Mouse (Mus musculus) MEL (cell line): ENCODE results near the gene Card14. TPM values are rescaled to one million over a fixed set of nuclear protein-coding genes. Genes with fewer than 3 reads are reported as not detected.
"Not testable (repeated sequence)": the region's sequence is repeated elsewhere in the genome, so short reads cannot be mapped to it uniquely, and the experiment has no call there.

Source experiments
- DNase-seq: peaks from one replicate; pipeline ENCODE4 v3.0.0; 2011; ENCODE audit warnings: low read depth, low spot score
- H3K27ac ChIP-seq: 2 replicates; pipeline ENCODE4 v1.5.1; 2012; ENCODE audit warnings: low read depth, mild to moderate bottlenecking, control low read depth, low read length, moderate library complexity; ENCODE audit not compliant: control insufficient read depth
- H3K27me3 ChIP-seq, 2 experiments: fragments of 150-350 bp in 1 of 2; sonication (generic) in 1 of 2; 2 replicates each; pipeline ENCODE4 v1.6.1; 2012; ENCODE audit warnings: low read length in 2 of 2, mild to moderate bottlenecking in 2 of 2, improper control_type of control experiment in 1 of 2, moderate library complexity in 1 of 2; ENCODE audit not compliant: insufficient read depth in 2 of 2, control insufficient read depth in 1 of 2
- H3K36me3 ChIP-seq, 2 experiments: 2 replicates each; pipeline ENCODE4 v1.6.1; 2012 to 2014; ENCODE audit warnings: low read length in 2 of 2, improper control_type of control experiment in 1 of 2, inconsistent platforms in 1 of 2, mild to moderate bottlenecking in 1 of 2; ENCODE audit not compliant: insufficient read depth in 2 of 2, control insufficient read depth in 1 of 2
- H3K4me1 ChIP-seq, 2 experiments: fragments of 150-350 bp in 1 of 2; sonication (generic) in 1 of 2; 2 replicates each; pipeline ENCODE4 v1.6.1; 2012; ENCODE audit warnings: low read length in 2 of 2, improper control_type of control experiment in 1 of 2, mild to moderate bottlenecking in 1 of 2; ENCODE audit not compliant: insufficient read depth in 2 of 2, control insufficient read depth in 1 of 2
- H3K4me3 ChIP-seq, 2 experiments: fragments of 150-350 bp in 1 of 2; sonication (generic) in 1 of 2; 2 replicates each; pipeline ENCODE4 v1.5.1; 2012; ENCODE audit warnings: low read depth in 2 of 2, low read length in 2 of 2, mild to moderate bottlenecking in 2 of 2, moderate library complexity in 2 of 2, control low read depth in 1 of 2, improper control_type of control experiment in 1 of 2; ENCODE audit not compliant: control insufficient read depth in 1 of 2, insufficient read depth in 1 of 2
- H3K79me2 ChIP-seq: 2 replicates; pipeline ENCODE4 v1.6.1; 2012; ENCODE audit warnings: mild to moderate bottlenecking, low read length, moderate library complexity; ENCODE audit not compliant: control insufficient read depth, poor library complexity, insufficient read depth
- H3K9ac ChIP-seq: 2 replicates; pipeline ENCODE4 v1.6.1; 2012; ENCODE audit warnings: low read depth, mild to moderate bottlenecking, control low read depth, low read length, moderate library complexity; ENCODE audit not compliant: control insufficient read depth, poor library complexity, severe bottlenecking
- H3K9me3 ChIP-seq: fragments of 150-350 bp; sonication (generic); replicated peaks from 2 replicates; pipeline ENCODE4 v1.6.1; 2012; ENCODE audit warnings: mild to moderate bottlenecking, low read length, improper control_type of control experiment, moderate library complexity; ENCODE audit not compliant: insufficient read depth
- CHD2 ChIP-seq: IDR thresholded peaks from 2 replicates; pipeline ENCODE4 v1.6.1; 2011; ENCODE audit warnings: low read length, improper control_type of control experiment
- E2F4 ChIP-seq: IDR thresholded peaks from 2 replicates; pipeline ENCODE4 v1.6.1; 2011; ENCODE audit warnings: low read depth, low read length, improper control_type of control experiment, borderline replicate concordance
- ELF1 ChIP-seq: IDR thresholded peaks from 2 replicates; pipeline ENCODE4 v1.6.1; 2014; ENCODE audit warnings: low read depth, mild to moderate bottlenecking, inconsistent platforms, low read length, improper control_type of control experiment, moderate library complexity
- MEF2A ChIP-seq: IDR thresholded peaks from 2 replicates; pipeline ENCODE4 v1.6.1; 2014; ENCODE audit warnings: low read depth, mild to moderate bottlenecking, inconsistent platforms, low read length, improper control_type of control experiment; ENCODE audit not compliant: poor library complexity, insufficient replicate concordance, severe bottlenecking; ENCODE audit errors: extremely low read depth
- POLR2A ChIP-seq, 2 experiments: IDR thresholded peaks; 2 replicates each; pipeline ENCODE4 v1.6.1; 2011 to 2012; ENCODE audit warnings: low read length in 2 of 2, mild to moderate bottlenecking in 2 of 2, control low read depth in 1 of 2, improper control_type of control experiment in 1 of 2, low read depth in 1 of 2, moderate library complexity in 1 of 2; ENCODE audit not compliant: control insufficient read depth in 1 of 2, insufficient read depth in 1 of 2, poor library complexity in 1 of 2
- TBP ChIP-seq: IDR thresholded peaks from 2 replicates; pipeline ENCODE4 v1.8.0; 2011; ENCODE audit warnings: low read depth, low read length, improper control_type of control experiment
- TCF12 ChIP-seq: IDR thresholded peaks from 2 replicates; pipeline ENCODE4 v1.6.1; 2014; ENCODE audit warnings: low read depth, mild to moderate bottlenecking, inconsistent platforms, low read length, improper control_type of control experiment, moderate library complexity
- USF1 ChIP-seq: IDR thresholded peaks from 2 replicates; pipeline ENCODE4 v1.6.1; 2014; ENCODE audit warnings: low read depth, mild to moderate bottlenecking, inconsistent platforms, low read length, improper control_type of control experiment, moderate library complexity
- polyA plus RNA-seq, 2 experiments: library from polyadenylated mRNA; stranded (reverse) in 1 of 2; unstranded in 1 of 2; fragments of >175 nt in 1 of 2; fragments of >200 nt in 1 of 2; gene quantifications; 2 replicates each; pipeline versions ENCODE4 v1.2.1 to v1.2.4; 2012; ENCODE audit warnings: low replicate concordance in 2 of 2, low read depth in 1 of 2; ENCODE audit not compliant: insufficient read length in 2 of 2, insufficient read depth in 1 of 2, missing spikeins in 1 of 2
- total RNA-seq: library from RNA; depleted of rRNA; stranded (reverse); fragments of 300-350 nt; gene quantifications from 2 replicates; pipeline ENCODE4 v1.2.3, GENCODE M21; 2012

Gene Card14
- total and polyA plus RNA-seq, 3 experiments, result not detected

- no peaks in the 10 kb centered on the region for H3K79me2 ChIP-seq
- no peak overlapping the region for H3K4me3 ChIP-seq
- no peaks in the 10 kb centered on the region for H3K9me3 ChIP-seq
- peaks cover 0 to 24% of the 10 kb centered on the region in 2 experiments; a peak in 2 of 4 replicates for H3K36me3 ChIP-seq
- no peaks in the 10 kb centered on the region for H3K27me3 ChIP-seq
- no peak overlapping the region for H3K9ac ChIP-seq
- TF ChIP-seq E2F4, result no peak
- no peak for TF ChIP-seq USF1
- peak in 1 of 2 experiments; percentile 33; a peak in 1 of 4 replicates for TF ChIP-seq POLR2A (IDR thresholded peaks at IDR 0.05; ENCODE audit: control insufficient read depth in 1 of 2, insufficient read depth in 1 of 2, low read depth in 1 of 2, low read length in 2 of 2, poor library complexity in 1 of 2)
- TF ChIP-seq TCF12, result no peak
- no peak for DNase-seq
- H3K27ac ChIP-seq, result no peak overlapping the region
- H3K4me1 ChIP-seq, result no peaks in the 10 kb centered on the region
Observed at GRCm38 (mm10) chr11:119287207-119287992, 20.2 kb upstream of the Card14 start.

DNA sequence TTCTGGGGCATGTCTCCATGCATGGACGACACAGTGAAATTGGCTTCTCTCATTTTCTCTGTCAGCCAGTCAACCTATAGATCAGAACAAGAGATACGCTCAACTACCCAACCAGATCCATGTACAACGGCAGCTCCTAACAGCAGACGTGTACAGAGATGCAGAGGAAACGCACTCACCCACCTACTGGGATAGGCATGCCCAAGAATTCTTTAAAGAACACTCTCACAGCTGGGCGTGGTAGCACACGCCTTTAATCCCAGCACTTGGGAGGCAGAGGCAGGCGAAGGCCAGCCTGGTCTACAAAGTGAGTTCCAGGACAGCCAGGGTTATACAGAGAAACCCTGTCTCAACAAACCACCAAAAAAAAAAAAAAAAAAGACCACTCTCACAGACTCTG, 14.7 kb upstream of the Card14 start:
- not testable (repeated sequence) for H3K27ac ChIP-seq, H3K27me3 ChIP-seq, H3K4me1 ChIP-seq, DNase-seq, H3K4me3 ChIP-seq, H3K9me3 ChIP-seq, H3K9ac ChIP-seq
- peaks cover 0 to 53% of the 10 kb centered on the region in 2 experiments; a peak in 3 of 4 replicates for H3K36me3 ChIP-seq
- H3K79me2 ChIP-seq, result peaks cover 10% of the 10 kb centered on the region

GRCm38 (mm10) chr11:119297996-119298395, 9.6 kb upstream of the Card14 start:
- Histone ChIP-seq H3K9me3 (no peaks in the 10 kb centered on the region), H3K79me2 (peaks cover 30% of the 10 kb centered on the region), H3K36me3 (peaks cover 8 to 26% of the 10 kb centered on the region in 2 experiments), H3K9ac (peak overlapping the region; percentile 22), H3K27me3 (peaks cover 5 to 6% of the 10 kb centered on the region in 2 experiments; a peak in 2 of 4 replicates), H3K4me1 (peaks cover 2 to 11% of the 10 kb centered on the region in 2 experiments), H3K27ac (no peak overlapping the region), H3K4me3 (peak overlapping the region in 1 of 2 experiments; percentile 10; a peak in 1 of 4 replicates)
- no peak for DNase-seq
- TF ChIP-seq CHD2 (no peak), E2F4 (no peak), TBP (no peak), ELF1 (no peak), MEF2A (no peak)
